Mouse (Mus musculus): ENCODE data around the gene Enpp3. TPM values are rescaled to one million over a fixed set of nuclear protein-coding genes. Genes with fewer than 3 reads are reported as not detected.

The Enpp3 gene
- polyA plus RNA-seq, 1 experiment from 2014 or later: 2.0 TPM

DNA sequence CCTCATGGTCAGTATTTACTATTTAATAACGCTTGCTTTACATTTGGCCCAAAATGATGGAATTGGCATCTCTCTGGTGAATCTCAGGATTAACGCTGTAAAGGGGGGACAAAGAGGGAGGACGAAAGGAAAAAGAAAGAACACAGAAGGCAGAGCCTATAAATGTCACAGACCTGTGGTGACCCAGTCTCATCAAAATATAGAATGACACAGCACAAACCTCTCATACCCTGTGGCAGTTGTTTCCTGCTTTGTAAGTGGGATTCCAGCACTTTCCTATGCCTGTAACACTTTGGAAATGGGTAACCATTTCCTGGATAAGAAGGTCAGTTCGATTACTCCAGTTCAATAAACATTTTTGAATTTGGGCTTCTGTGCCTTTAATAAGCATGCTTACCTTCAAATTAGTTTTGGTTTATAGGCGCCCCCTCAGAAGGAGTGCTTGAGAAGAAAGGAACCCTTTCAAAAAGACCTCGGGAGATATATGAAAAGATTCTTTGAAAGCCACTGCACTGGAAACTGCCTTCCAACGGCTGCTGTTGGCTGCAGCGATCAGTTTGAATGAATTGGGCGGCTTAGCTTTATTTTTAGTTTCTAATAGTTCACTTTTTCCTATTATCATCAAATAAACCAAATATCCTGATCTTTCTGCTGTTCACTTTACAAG, 87.6 kb downstream of the Enpp3 start:
- Histone ChIP-seq H3K27me3 (no peaks in the 10 kb centered on the region), H3K4me2 (peak overlapping the region; percentile 41), H3K4me1 (0 out of 2 replicates have a peak, but pooled peaks cover 3% of the 10 kb centered on the region), H3K36me3 (no peaks in the 10 kb centered on the region), H3K9ac (no peak overlapping the region), H3K4me3 (peak overlapping the region; percentile 31; the same call in 1 of the 2 replicates), H3K27ac (no peak overlapping the region), H3K9me3 (no peaks in the 10 kb centered on the region)
- no peak for ATAC-seq (ENCODE audit: borderline replicate concordance, extremely low read depth, low FRiP score, low TSS enrichment)
- 64% methylated on average over 9 of the region's 9 CpGs for WGBS

DNA sequence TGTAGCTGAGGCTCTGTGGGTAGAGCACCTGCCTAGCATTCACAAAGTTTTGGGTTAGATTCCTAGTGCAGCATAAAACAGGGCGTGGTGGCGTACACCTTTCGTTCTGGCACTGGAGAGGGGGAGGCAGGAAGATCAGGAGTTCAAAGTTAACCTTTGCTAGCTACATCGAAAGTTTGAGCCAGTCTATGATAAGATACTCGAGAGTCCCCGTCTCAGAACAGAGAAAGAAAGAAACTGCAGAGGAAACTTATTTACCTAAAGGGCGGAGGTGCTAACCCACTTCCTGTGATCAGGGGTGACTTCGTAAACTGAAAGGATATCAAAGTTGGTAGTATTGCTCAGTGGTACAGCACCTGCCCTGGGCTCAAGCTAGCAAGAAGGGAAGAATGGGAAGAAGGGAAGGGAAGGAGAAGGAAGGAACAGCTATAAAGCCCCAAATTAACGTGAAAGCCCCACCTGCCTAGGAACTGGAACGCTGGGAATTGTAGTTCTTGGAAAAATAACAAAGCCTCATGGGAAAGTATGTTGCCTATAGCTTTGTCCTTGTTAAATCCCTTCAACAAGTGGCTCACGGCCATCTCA, 88.3 kb downstream of the Enpp3 start:
- Histone ChIP-seq H3K4me3 (peak overlapping the region; percentile 31), H3K9ac (no peak overlapping the region), H3K4me1 (0 out of 2 replicates have a peak, but pooled peaks cover 3% of the 10 kb centered on the region), H3K27me3 (no peaks in the 10 kb centered on the region), H3K9me3 (no peaks in the 10 kb centered on the region), H3K4me2 (peak overlapping the region; percentile 41), H3K36me3 (no peaks in the 10 kb centered on the region), H3K27ac (no peak overlapping the region)
- WGBS: 39% methylated on average over 11 of the region's 11 CpGs
- no peak for ATAC-seq (ENCODE audit: borderline replicate concordance, extremely low read depth, low FRiP score, low TSS enrichment)

DNA sequence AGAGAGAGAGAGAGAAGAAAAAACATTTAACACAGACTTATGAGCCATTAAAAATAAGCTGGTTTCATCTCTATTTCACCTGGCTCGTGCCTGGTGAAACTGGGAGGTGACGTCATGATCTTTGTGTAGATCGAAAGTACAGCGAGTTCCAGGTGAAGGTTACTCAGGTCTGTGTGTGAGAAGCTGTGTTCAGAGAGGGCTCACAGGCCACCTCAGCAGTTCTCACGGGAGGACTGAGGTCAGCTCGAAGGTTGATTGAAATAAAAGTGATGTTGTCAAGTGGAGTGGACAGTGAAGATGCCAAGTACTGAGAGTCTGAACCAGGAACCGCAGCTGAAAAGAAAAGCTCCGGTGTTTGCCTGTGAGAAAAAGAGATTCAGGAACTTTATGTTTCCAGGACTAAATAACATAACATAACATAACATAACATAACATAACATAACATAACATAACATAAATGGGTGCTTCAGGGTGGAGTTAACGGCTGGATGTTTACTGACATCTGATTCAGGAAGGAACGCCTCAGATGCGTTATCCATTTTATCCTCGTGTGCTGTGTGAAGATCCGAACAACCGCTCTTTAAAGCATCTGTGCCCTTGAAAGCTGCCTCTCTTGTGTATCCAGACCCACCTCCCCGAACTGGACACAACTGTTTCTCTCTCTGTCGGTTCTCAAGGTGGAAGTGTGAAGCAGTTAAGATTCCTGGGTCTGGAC, 88.9 kb downstream of the Enpp3 start:
- WGBS: 49% methylated on average over 16 of the region's 16 CpGs
- Histone ChIP-seq H3K4me2 (peak overlapping the region; percentile 41), H3K4me1 (0 out of 2 replicates have a peak, but pooled peaks cover 3% of the 10 kb centered on the region), H3K9me3 (no peaks in the 10 kb centered on the region), H3K36me3 (no peaks in the 10 kb centered on the region), H3K9ac (no peak overlapping the region), H3K27me3 (no peaks in the 10 kb centered on the region), H3K27ac (no peak overlapping the region; the same call in 1 of the 2 replicates), H3K4me3 (peak overlapping the region; percentile 31)
- no peak for ATAC-seq (ENCODE audit: borderline replicate concordance, extremely low read depth, low FRiP score, low TSS enrichment)

DNA sequence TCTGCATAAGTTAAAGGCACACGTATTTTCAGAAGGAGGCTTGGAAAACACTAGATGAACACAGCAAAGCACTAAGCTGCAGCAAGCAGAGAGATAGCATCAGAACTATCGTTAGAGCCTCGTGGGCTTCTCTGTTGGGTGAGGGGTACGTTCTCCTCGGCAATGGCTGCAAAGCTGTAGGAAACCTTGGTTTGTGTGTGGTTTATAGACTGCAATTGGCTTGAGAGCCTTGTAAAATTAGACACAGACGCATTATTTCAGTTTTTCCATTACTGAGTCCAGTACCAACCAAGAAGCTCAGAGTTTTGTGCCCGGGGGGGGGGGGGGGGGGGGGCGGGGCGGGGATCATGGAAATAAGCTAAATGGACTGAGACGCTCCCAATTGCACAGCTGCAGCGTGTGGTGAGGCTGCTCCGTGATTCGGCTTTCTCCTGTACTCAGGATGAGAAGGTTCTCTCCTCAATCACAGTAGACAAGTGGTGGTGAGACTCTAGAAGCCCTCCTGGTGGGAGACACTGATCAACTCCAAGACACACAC, 99.6 kb downstream of the Enpp3 start:
- no peak overlapping the region for H3K4me2 ChIP-seq
- no peak overlapping the region for H3K4me3 ChIP-seq
- no peak overlapping the region for H3K27ac ChIP-seq
- WGBS: 65% methylated on average over 11 of the region's 13 CpGs
- H3K9me3 ChIP-seq: no peaks in the 10 kb centered on the region
- no peaks in the 10 kb centered on the region for H3K36me3 ChIP-seq
- ATAC-seq (ENCODE audit: borderline replicate concordance, extremely low read depth, low FRiP score, low TSS enrichment): no peak
- no peaks in the 10 kb centered on the region for H3K27me3 ChIP-seq
- no peak overlapping the region for H3K9ac ChIP-seq
- H3K4me1 ChIP-seq: 0 out of 2 replicates have a peak, but pooled peaks cover 2% of the 10 kb centered on the region

GRCm38 (mm10) chr10:24741229-24742198, 101.1 kb downstream of the Enpp3 start:
- Histone ChIP-seq H3K9me3 (no peaks in the 10 kb centered on the region), H3K4me1 (0 out of 2 replicates have a peak, but pooled peaks cover 2% of the 10 kb centered on the region), H3K4me3 (no peak overlapping the region), H3K9ac (no peak overlapping the region), H3K4me2 (no peak overlapping the region), H3K27me3 (no peaks in the 10 kb centered on the region), H3K36me3 (no peaks in the 10 kb centered on the region), H3K27ac (no peak overlapping the region)
- 20% methylated on average over 7 of the region's 7 CpGs for WGBS
- peak; percentile 55; the same call in 1 of the 2 replicates for ATAC-seq (ENCODE audit: borderline replicate concordance, extremely low read depth, low FRiP score, low TSS enrichment)

DNA sequence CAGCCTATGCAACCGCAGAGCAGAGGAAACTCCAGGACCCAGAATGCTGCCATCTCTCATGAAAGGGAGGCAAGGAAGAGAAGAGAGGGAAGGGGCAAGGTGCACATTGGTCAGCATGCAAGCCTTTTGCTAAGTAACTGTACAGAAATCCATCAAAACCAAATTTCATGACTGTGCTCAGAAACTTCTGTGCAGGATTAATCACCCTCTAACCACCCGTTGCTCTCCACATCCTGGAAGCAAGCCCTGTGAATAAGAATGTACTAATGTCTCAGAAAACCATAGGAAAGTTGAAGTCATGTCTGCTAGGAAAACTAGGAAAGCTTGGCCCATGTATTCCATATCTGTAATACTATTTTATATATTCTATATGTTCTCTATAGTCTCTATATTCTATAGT, 103.5 kb downstream of the Enpp3 start:
- Histone ChIP-seq H3K4me3 (no peak overlapping the region), H3K36me3 (no peaks in the 10 kb centered on the region), H3K4me2 (no peak overlapping the region), H3K4me1 (0 out of 2 replicates have a peak, but pooled peaks cover 2% of the 10 kb centered on the region), H3K27me3 (no peaks in the 10 kb centered on the region), H3K27ac (no peak overlapping the region), H3K9me3 (no peaks in the 10 kb centered on the region), H3K9ac (no peak overlapping the region)
- no peak for ATAC-seq (ENCODE audit: borderline replicate concordance, extremely low read depth, low FRiP score, low TSS enrichment)
- WGBS: 55% methylated on average over 2 of the region's 2 CpGs

- Histone ChIP-seq H3K27me3 (no peaks in the 10 kb centered on the region), H3K27ac (no peak overlapping the region), H3K9me3 (no peaks in the 10 kb centered on the region), H3K4me2 (no peak overlapping the region), H3K4me1 (0 out of 2 replicates have a peak, but pooled peaks cover 2% of the 10 kb centered on the region), H3K36me3 (no peaks in the 10 kb centered on the region), H3K4me3 (no peak overlapping the region), H3K9ac (no peak overlapping the region)
- no peak for ATAC-seq (ENCODE audit: borderline replicate concordance, extremely low read depth, low FRiP score, low TSS enrichment)
- 50% methylated on average over 2 of the region's 2 CpGs for WGBS
These were observed 104.2 kb downstream of the Enpp3 start for GRCm38 (mm10) chr10:24738456-24738855.

DNA sequence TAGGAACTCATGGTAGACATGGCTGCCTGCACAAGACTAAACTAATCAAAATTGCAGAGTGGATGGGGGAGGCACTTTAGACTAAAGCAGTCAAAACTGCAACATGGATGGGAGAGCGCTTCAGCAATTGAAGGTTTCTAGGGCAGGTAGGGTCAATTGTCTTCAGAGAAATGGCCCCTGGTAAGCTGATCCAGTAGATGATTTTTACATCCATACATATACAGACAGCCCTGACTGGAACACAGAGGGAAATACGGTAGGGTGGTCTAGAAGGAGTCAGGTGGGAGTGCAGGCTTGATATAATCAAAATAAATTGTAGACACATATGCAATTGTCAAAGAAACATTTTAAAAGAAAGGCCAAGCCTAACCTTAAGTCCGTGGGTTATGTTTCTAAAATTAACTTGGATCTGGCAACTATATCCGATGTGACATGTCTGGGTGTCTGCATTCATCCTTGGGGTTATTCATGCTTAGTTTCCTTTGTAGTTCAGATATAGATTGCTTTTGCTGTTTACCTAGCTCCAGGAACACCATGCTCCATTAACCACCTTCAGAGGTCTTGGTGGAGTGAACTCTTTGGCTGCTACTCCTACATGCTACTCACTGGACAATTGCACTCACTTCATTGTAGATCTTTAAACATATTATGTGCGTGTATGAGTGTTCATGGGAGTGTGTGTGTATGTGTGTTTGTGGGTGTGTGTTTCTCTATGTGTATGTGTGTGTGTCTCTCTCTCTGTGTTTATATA, 107.4 kb downstream of the Enpp3 start:
- H3K27me3 ChIP-seq: no peaks in the 10 kb centered on the region
- H3K4me3 ChIP-seq: no peak overlapping the region
- no peak overlapping the region for H3K9ac ChIP-seq
- H3K4me1 ChIP-seq: 0 out of 2 replicates have a peak, but pooled peaks cover 2% of the 10 kb centered on the region
- H3K9me3 ChIP-seq: no peaks in the 10 kb centered on the region
- ATAC-seq (ENCODE audit: borderline replicate concordance, extremely low read depth, low FRiP score, low TSS enrichment): no peak
- H3K27ac ChIP-seq: no peak overlapping the region
- H3K36me3 ChIP-seq: no peaks in the 10 kb centered on the region
- WGBS: 83% methylated on average over 5 of the region's 5 CpGs
- no peak overlapping the region for H3K4me2 ChIP-seq

GRCm38 (mm10) chr10:24727478-24727877, 115.1 kb downstream of the Enpp3 start:
- Histone ChIP-seq H3K9ac (no peak overlapping the region), H3K4me3 (no peak overlapping the region), H3K27ac (no peak overlapping the region), H3K27me3 (no peaks in the 10 kb centered on the region), H3K9me3 (no peaks in the 10 kb centered on the region), H3K36me3 (no peaks in the 10 kb centered on the region), H3K4me2 (no peak overlapping the region), H3K4me1 (no peaks in the 10 kb centered on the region)
- 83% methylated on average over 4 of the region's 4 CpGs for WGBS
- no peak for ATAC-seq (ENCODE audit: borderline replicate concordance, extremely low read depth, low FRiP score, low TSS enrichment)

DNA sequence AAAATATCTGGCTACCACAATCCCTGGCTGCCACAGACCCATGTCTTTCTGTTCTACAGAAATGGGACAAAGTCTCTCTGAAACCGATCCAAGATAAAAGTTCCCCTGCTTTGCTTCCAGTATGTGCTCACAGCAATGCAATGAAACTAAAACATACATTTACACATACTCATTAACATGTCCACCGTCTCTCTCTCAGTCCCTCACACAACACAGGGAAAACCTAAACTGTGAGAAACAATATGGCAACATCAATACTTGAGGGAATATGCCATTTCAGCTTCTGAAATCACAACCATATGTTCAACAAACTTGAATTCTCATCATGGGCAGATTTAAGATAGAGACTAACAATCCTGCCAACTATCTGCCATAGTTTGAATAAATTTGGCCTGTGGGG, 117.4 kb downstream of the Enpp3 start:
- H3K9ac ChIP-seq: no peak overlapping the region
- H3K27ac ChIP-seq: no peak overlapping the region
- H3K4me3 ChIP-seq: no peak overlapping the region
- H3K4me1 ChIP-seq: no peaks in the 10 kb centered on the region
- H3K27me3 ChIP-seq: no peaks in the 10 kb centered on the region
- WGBS: 83% methylated on average over 2 of the region's 2 CpGs
- no peak for ATAC-seq (ENCODE audit: borderline replicate concordance, extremely low read depth, low FRiP score, low TSS enrichment)
- H3K9me3 ChIP-seq: no peaks in the 10 kb centered on the region
- no peak overlapping the region for H3K4me2 ChIP-seq
- H3K36me3 ChIP-seq: no peaks in the 10 kb centered on the region
